Mouse (Mus musculus) midbrain, postnatal 0 days (tissue): ENCODE results near the gene Supt5. TPM values are rescaled to one million over a fixed set of nuclear protein-coding genes. Genes with fewer than 3 reads are reported as not detected.

ENCODE experiments used
- ATAC-seq: fragments of 200-750 bp; cut with Nextera tagmentation; 2 replicates; pipeline ENCODE4 v1.8.0; 2017; ENCODE audit warnings: moderate number of reproducible peaks, mild to moderate bottlenecking, moderate TSS enrichment, moderate library complexity; ENCODE audit not compliant: low FRiP score
- DNase-seq: peaks from one replicate; pipeline ENCODE4 v3.0.0-alpha.2; 2015; ENCODE audit warnings: low spot score
- H3K27ac ChIP-seq: fragments of 300-500 bp; sonication (generic); 2 replicates; pipeline ENCODE4 v1.5.1; 2014; ENCODE audit warnings: low read depth, mild to moderate bottlenecking, low read length, mixed read lengths
- H3K27me3 ChIP-seq: fragments of 300-500 bp; sonication (generic); 2 replicates; pipeline ENCODE4 v1.6.1; 2014; ENCODE audit warnings: low read length, control low read depth, mixed read lengths; ENCODE audit not compliant: insufficient read depth
- H3K36me3 ChIP-seq: fragments of 300-500 bp; sonication (generic); 2 replicates; pipeline ENCODE4 v1.6.1; 2014; ENCODE audit warnings: low read length, control low read depth, mixed read lengths; ENCODE audit not compliant: insufficient read depth
- H3K4me1 ChIP-seq: fragments of 300-500 bp; sonication (generic); 2 replicates; pipeline ENCODE4 v1.6.1; 2014; ENCODE audit warnings: mild to moderate bottlenecking, control low read depth, antibody characterized with exemption, low read length, mixed read lengths; ENCODE audit not compliant: insufficient read depth
- H3K4me2 ChIP-seq: fragments of 300-500 bp; sonication (generic); 2 replicates; pipeline ENCODE4 v1.6.1; 2014; ENCODE audit warnings: low read depth, mild to moderate bottlenecking, low read length, mixed read lengths; ENCODE audit not compliant: poor library complexity, severe bottlenecking
- H3K4me3 ChIP-seq: fragments of 300-500 bp; sonication (generic); 2 replicates; pipeline ENCODE4 v1.5.1; 2014; ENCODE audit warnings: low read depth, mild to moderate bottlenecking, low read length, moderate library complexity
- H3K9ac ChIP-seq: fragments of 300-500 bp; sonication (generic); replicated peaks from 2 replicates; pipeline ENCODE4 v1.6.1; 2014; ENCODE audit warnings: mild to moderate bottlenecking, low read length, moderate library complexity, mixed read lengths; ENCODE audit not compliant: poor library complexity, severe bottlenecking
- H3K9me3 ChIP-seq: fragments of 300-500 bp; sonication (generic); 2 replicates; pipeline ENCODE4 v1.6.1; 2016; ENCODE audit warnings: low read length, control low read depth
- CTCF ChIP-seq: IDR thresholded peaks from 2 replicates; pipeline ENCODE4 v1.5.1; 2016; ENCODE audit warnings: antibody characterized with exemption, mild to moderate bottlenecking
- WGBS: fragments of 180-500 bp; shearing (Covaris S2); extraction: QIAGEN DNeasy Blood & Tissue Kit; methylation state at CpG from one replicate; pipeline ENCODE4 v1.1.7; 2014; 5-methylcytosine and 5-hydroxymethylcytosine counted together
- polyA plus RNA-seq: library from polyadenylated mRNA; unstranded; fragments of >200 nt; fragmentation: Nextera tagmentation; extraction: Ambion mirVana; gene quantifications from 2 replicates; pipeline ENCODE4 v1.2.1, GENCODE M21; 2015
- total RNA-seq: library from RNA; depleted of rRNA; stranded (reverse); fragments of >200 nt; gene quantifications from 2 replicates; pipeline ENCODE4 v1.2.3, GENCODE M21; 2014

Supt5 gene
- total and polyA plus RNA-seq, 2 experiments from 2014 or later = 84.8 to 104 TPM

- Histone ChIP-seq H3K36me3 (no peaks in the 10 kb centered on the region), H3K4me1 (0 out of 2 replicates have a peak, but pooled peaks cover 3% of the 10 kb centered on the region), H3K9me3 (no peaks in the 10 kb centered on the region), H3K4me2 (peak overlapping the region; percentile 68), H3K4me3 (peak overlapping the region; percentile 89), H3K27me3 (no peaks in the 10 kb centered on the region), H3K9ac (no peak overlapping the region), H3K27ac (peak overlapping the region; percentile 87)
- ATAC-seq (no peak), DNase-seq (peak; percentile 48)
- 78% methylated on average over 19 of the region's 19 CpGs for WGBS
- peak; percentile 27 for TF ChIP-seq CTCF
Observed at GRCm38 (mm10) chr7:28339213-28339917, 819 bp upstream of the Supt5 start.

- no peak overlapping the region for H3K9ac ChIP-seq
- H3K36me3 ChIP-seq = peaks cover 9% of the 10 kb centered on the region
- TF ChIP-seq CTCF = no peak
- H3K9me3 ChIP-seq = no peaks in the 10 kb centered on the region
- no peak overlapping the region for H3K4me2 ChIP-seq
- DNase-seq = no peak
- H3K4me3 ChIP-seq = no peak overlapping the region
- no peaks in the 10 kb centered on the region for H3K27me3 ChIP-seq
- H3K4me1 ChIP-seq = 0 out of 2 replicates have a peak, but pooled peaks cover 3% of the 10 kb centered on the region
- WGBS = 89% methylated on average over 2 of the region's 2 CpGs
- ATAC-seq = no peak
- H3K27ac ChIP-seq = no peak overlapping the region
Observed at GRCm38 (mm10) chr7:28335471-28335870, 3.1 kb downstream of the Supt5 start.

- H3K9ac ChIP-seq = no peak overlapping the region
- DNase-seq (no peak), ATAC-seq (no peak)
- H3K27me3 ChIP-seq = no peaks in the 10 kb centered on the region
- H3K4me3 ChIP-seq = no peak overlapping the region
- H3K4me1 ChIP-seq = 0 out of 2 replicates have a peak, but pooled peaks cover 3% of the 10 kb centered on the region
- no peak for TF ChIP-seq CTCF
- WGBS = 91% methylated on average over 4 of the region's 4 CpGs
- peaks cover 16% of the 10 kb centered on the region for H3K36me3 ChIP-seq
- no peaks in the 10 kb centered on the region for H3K9me3 ChIP-seq
- no peak overlapping the region for H3K4me2 ChIP-seq
- H3K27ac ChIP-seq = no peak overlapping the region
Observed at GRCm38 (mm10) chr7:28334534-28334933, 4.0 kb downstream of the Supt5 start.

DNA sequence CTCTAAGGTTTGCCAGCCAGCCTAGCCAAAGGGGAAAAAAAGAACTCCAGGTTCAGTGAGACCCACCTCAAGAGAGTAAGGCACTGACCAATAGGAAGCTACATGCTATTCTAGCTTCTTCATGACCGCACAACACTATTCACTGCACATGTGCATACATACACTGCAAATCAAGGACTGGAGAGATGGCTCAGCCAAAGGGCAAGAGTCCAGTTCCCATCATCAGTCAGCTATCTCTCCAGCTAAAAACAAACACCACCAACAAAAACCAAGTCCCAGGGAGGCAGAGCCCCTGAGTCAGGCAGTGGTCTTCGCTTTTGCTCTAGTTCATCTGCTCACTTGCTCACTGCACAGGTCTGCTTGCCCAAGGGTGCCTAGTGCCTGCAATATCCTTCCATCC lies 10.3 kb downstream of the Supt5 start:
- H3K4me3 ChIP-seq = no peak overlapping the region
- DNase-seq (no peak), ATAC-seq (no peak)
- 98% methylated on average over 2 of the region's 2 CpGs for WGBS
- H3K9me3 ChIP-seq = no peaks in the 10 kb centered on the region
- H3K36me3 ChIP-seq = peaks cover 64% of the 10 kb centered on the region
- no peak overlapping the region for H3K27ac ChIP-seq
- no peaks in the 10 kb centered on the region for H3K4me1 ChIP-seq
- no peaks in the 10 kb centered on the region for H3K27me3 ChIP-seq
- H3K4me2 ChIP-seq = no peak overlapping the region
- TF ChIP-seq CTCF = no peak
- H3K9ac ChIP-seq = no peak overlapping the region

DNA sequence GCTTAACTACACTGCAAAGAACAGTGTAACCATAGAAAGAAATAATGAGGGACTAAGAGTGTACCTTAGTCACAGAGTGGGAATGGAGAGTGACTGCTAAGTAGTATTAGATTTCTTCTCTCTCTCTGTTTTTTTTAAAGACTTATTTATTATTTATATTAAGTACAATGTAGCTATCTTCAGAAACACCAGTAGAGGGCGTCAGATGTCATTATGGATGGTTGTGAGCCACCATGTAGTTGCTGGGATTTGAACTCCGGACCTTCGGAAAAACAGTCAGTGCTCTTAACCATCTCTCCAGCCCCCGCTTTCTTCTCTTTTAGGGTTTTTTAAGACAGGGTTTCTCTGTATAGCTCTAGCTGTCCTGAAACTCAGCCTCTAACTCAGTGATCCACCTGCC lies 12.1 kb downstream of the Supt5 start:
- ATAC-seq (no peak), DNase-seq (no peak)
- H3K4me1 ChIP-seq = no peaks in the 10 kb centered on the region
- H3K9ac ChIP-seq = no peak overlapping the region
- H3K4me2 ChIP-seq = no peak overlapping the region
- H3K36me3 ChIP-seq = peaks cover 82% of the 10 kb centered on the region
- WGBS = 79% methylated on average over 4 of the region's 4 CpGs
- H3K9me3 ChIP-seq = no peaks in the 10 kb centered on the region
- peak; percentile 35; the same call in 1 of the 2 replicates for TF ChIP-seq CTCF
- H3K4me3 ChIP-seq = no peak overlapping the region
- H3K27ac ChIP-seq = no peak overlapping the region
- no peaks in the 10 kb centered on the region for H3K27me3 ChIP-seq

- H3K4me3 ChIP-seq = no peak overlapping the region
- no peak for ATAC-seq
- no peak overlapping the region for H3K9ac ChIP-seq
- DNase-seq = no peak
- no peaks in the 10 kb centered on the region for H3K27me3 ChIP-seq
- no peak overlapping the region for H3K27ac ChIP-seq
- 96% methylated on average over 8 of the region's 8 CpGs for WGBS
- no peak for TF ChIP-seq CTCF
- no peaks in the 10 kb centered on the region for H3K4me1 ChIP-seq
- H3K9me3 ChIP-seq = no peaks in the 10 kb centered on the region
- H3K4me2 ChIP-seq = no peak overlapping the region
- peaks cover 76% of the 10 kb centered on the region for H3K36me3 ChIP-seq
Observed at GRCm38 (mm10) chr7:28325293-28325692, 13.3 kb downstream of the Supt5 start.
